Mouse (Mus musculus) bone marrow macrophage, adult 2 months (primary cell): Measurements from ENCODE around the gene Gpbp1.

Experiments
- CTCF ChIP-seq: IDR thresholded peaks from 2 replicates; pipeline ENCODE4 v1.5.1; 2012; ENCODE audit warnings: low read depth, mild to moderate bottlenecking, low read length, moderate library complexity
- POLR2A ChIP-seq: IDR thresholded peaks from 2 replicates; pipeline ENCODE4 v1.6.1; 2012; ENCODE audit warnings: mild to moderate bottlenecking, low read depth, low read length, borderline replicate concordance

DNA sequence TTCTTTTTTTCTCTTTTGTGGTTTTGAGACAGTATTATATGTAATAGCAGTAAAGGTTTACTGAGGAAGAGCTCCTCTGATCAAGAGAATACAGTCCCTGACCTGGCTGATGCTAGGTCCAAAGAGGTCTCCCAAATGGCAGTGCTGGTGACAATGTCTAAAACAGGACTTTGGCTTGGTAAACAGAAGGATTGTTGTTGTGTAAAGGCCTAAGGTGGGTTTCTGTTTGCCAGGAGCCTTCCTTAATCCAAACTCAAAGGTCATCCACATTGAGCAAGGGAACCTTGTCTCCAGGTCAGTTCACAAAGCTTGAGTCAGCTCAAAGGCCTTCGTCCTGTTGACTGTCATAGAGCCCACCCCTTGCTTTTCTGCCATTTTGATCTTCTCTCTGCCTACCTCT is 41.8 kb upstream of the Gpbp1 start:
- TF ChIP-seq CTCF: no peak
- no peak for TF ChIP-seq POLR2A
